Mouse (Mus musculus) CH12.LX (cell line): ENCODE results near the gene Jag2.

ENCODE experiments used
- CTCF ChIP-seq, 2 experiments: IDR thresholded peaks in 1 of 2; conservative IDR thresholded peaks in 1 of 2; 2 replicates each; pipeline ENCODE4 v1.5.1; 2011 to 2012; ENCODE audit warnings: low read depth in 2 of 2, low read length in 2 of 2, improper control_type of control experiment in 1 of 2, inconsistent platforms in 1 of 2, mild to moderate bottlenecking in 1 of 2, moderate library complexity in 1 of 2
- JUND ChIP-seq: conservative IDR thresholded peaks from 2 replicates; pipeline ENCODE4 v1.6.1; 2011; ENCODE audit warnings: low read depth, low read length, improper control_type of control experiment
- SMC3 ChIP-seq: IDR thresholded peaks from 2 replicates; pipeline ENCODE4 v1.6.1; 2011; ENCODE audit warnings: low read depth, low read length, improper control_type of control experiment

DNA sequence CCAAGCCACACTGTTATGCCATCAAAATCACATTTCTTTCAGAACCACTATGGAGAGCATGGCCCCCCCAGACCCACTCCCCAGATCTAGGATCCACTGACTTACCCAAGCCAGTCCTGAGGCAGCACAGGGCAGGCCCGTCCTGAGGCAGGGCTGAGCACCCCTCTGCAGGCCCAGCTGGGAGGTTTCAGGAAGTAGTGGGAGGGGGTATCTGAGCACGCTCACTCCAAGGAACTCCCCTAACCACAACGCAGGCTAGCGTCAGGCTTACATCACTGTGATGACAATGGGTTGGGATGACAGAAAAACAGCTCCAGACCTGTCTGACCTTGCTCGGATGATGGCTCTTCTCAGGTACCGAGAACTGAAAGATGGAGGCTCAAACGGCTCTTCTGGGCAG lies 68.8 kb downstream of the Jag2 start:
- TF ChIP-seq SMC3 (no peak), JUND (no peak), CTCF (conservative IDR thresholded peaks at IDR 0.05 in 1 of 2, IDR thresholded peaks at IDR 0.05 in 1 of 2; ENCODE audit: low read depth in 2 of 2, low read length in 2 of 2) (no peak)
